Mouse (Mus musculus) layer of hippocampus, postnatal 25 days (tissue): ENCODE measurements at regions not wholly inside any gene's neighbourhood (a gene's known extent, or its start where the extent isn't known, plus 50 kb on each side); places are given as distances from the start of the nearest gene placed in this dataset.

Experiments
- DNase-seq, 2 experiments: peaks; one replicate each; pipeline ENCODE4 v3.0.0; 2022; ENCODE audit warnings: mixed read lengths in 2 of 2, low spot score in 1 of 2; ENCODE audit errors: extremely low spot score in 1 of 2

DNA sequence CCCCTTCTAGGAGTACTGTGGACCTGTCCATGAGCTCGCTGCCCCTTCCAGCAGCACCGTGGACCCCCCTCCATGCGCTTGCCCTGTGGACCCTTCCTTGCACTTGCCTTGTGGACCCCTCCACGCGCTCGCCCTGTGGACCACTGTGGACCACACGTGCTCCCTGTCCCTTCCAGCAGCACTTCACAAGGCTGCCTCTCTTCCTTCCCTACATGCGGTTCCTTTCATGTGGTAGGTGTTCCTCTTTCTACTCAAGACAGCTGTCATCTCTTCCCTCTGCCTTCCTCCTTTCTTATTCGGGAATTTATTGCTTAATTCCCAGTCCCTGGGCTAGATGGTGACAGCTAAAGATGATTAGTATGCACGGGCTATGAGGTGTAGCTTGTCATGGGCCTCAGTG is 101.2 kb upstream of the Chrm2 start:
- DNase-seq = no peak

DNA sequence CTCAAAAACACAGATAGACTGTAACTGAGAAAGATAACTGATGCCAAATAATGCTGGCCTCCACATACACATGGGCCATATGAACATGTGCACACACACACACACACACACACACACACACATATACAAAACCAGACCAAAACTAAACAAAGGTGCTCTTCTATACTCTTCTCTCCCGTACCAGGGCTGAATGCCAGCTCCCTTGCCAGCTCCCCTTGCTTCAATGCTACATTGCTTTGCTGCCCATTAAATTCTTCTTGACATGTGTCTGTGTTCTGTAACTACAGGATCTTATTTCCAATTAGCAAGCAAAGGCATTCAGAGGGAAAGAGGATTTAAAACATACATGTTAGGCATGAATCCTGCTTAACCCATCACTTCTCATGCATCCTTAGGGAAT is 74.3 kb upstream of the Chrm2 start:
- DNase-seq = no peak
